Mouse (Mus musculus): ENCODE results near the gene 1110059E24Rik.
"Not testable (repeated sequence)": the region's sequence is repeated elsewhere in the genome, so short reads cannot be mapped to it uniquely, and the experiment has no call there.

1110059E24Rik gene

GRCm38 (mm10) chr19:21624148-21624535 lies 28.6 kb downstream of the 1110059E24Rik start:
- no peak for DNase-seq

- no peak for DNase-seq
Measured at GRCm38 (mm10) chr19:21623410-21624147, 29.2 kb downstream of the 1110059E24Rik start.

DNA sequence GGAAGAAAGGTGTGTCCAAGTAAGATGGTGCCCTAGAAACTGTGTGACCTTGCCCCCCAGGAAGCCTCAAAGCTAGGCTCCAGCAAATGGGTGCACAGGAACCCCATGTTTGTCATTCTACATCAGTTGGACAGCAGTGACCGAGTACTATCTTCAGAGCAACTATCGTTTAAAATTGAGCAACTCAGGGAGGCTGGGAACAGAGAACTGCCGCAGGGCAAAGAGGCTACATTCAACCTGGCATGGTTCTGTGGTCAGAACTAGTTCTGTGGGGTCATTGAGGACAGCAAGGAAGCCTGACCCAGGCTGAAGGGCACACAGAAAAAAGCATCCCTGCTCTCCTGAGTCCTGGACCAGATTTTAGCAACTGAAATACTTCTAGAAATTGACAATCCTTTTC lies 37.0 kb downstream of the 1110059E24Rik start:
- no peak for DNase-seq

DNA sequence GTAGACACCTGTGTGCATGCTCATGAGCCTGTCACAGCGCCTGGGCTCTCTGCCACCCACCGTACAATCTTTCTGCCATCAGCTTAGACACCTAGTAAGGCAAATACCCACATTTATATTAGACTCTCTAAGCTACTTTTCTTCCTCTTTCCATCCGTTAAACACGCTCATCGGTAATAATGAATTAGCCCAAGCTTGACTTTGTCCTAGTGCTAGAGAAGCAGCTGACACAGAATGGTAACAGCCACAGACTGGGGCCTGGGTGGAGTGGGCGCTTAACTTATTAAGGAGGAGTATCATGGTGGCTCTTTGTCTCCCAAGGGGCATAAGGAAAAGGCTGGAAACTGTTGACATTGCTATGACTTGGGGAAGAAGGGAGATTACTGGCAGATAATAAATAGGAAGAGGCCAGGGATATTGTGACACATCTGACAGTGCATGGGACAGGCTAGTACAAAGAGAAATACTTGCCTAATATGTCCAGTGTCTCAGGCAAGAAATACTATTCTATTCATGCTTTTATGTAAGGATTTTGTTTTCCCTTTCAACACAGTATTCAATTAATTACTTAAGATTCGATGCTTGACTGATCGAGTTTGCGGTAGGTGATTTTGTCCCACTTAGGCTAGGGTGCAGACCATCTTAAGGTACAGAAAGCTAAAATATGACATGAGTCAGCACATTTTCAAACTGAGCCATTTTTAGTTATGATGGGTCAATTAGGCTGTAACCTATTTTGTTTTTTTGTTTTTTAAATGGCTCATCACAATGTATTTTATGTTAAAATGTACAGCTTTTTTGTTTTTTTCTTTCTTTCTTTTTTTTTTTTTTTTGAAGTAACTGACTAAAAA lies 40.8 kb downstream of the 1110059E24Rik start:
- no peak for DNase-seq

- DNase-seq = no peak
Measured at GRCm38 (mm10) chr19:21611297-21611696, 41.5 kb downstream of the 1110059E24Rik start.

DNA sequence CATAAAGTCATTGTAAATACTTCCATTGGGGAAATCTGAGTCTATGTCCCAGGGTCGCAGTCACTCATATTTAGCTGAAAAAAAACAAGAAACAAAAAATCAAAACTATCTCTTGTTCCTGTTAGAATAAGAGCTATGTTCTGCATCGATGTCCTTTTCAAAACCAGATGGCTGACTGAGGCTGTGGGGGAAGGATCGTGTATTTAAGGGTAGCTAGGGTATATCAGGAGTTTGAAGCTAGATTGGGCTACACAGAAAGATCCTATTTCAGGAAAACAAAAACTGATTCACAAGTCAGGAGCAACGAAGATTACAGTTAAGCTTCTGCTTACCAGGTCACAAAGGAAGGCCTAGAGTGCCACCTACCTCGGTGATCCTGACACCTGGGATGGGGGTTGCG lies 42.5 kb downstream of the 1110059E24Rik start:
- no peak for DNase-seq

DNA sequence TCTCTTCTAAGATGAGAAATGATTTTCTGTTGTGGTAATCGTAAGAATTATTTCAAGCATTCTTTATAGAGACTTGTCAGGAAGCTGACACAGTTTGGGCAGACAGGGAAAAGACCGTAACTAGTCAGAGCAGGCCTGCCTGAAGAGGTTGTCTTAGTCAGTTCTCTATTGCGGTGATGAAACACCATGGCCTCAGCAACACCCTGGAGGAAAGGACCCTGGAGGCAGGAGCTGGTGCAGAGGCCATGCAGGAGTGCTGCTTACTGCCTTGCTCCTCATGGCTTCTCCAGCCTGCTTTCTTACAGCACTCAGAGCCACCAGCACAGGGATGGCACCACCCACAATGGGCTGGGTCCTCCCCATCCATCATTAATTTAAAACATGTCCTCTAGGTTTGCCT lies 47.5 kb downstream of the 1110059E24Rik start:
- no peak for DNase-seq

- no peak for DNase-seq
Measured at GRCm38 (mm10) chr19:21603836-21604235, 48.9 kb downstream of the 1110059E24Rik start.

DNA sequence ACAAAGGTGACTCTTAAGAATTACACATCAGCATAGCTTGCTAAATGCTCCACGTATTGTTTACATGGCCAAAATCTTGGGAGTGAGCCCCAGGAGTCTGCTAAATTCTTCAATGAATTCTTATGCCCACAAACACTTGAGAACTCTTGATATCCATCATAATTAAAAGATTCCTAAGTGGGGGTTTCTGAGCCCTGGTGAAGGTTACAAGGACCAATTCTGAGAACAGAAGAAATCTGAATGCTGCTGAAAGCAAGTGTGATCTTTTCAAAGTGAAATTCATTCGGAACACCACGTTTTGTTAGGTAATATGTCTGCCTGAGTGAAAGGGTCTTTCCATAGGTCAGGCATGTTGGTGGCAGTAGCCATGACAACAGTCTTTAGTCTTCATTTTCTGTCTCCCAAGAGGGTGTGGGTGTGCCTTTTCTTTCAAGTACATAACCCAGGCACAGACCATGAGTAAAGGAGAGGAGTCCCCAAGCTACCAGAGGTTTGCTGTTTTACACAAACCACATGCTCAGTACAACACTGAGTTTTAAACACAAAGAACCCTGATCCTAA lies 51.2 kb downstream of the 1110059E24Rik start:
- DNase-seq = no peak

- DNase-seq = no peak
Measured at GRCm38 (mm10) chr19:21598659-21599352, 54.0 kb downstream of the 1110059E24Rik start.

GRCm38 (mm10) chr19:21594676-21595075 lies 58.1 kb downstream of the 1110059E24Rik start:
- no peak for DNase-seq

DNA sequence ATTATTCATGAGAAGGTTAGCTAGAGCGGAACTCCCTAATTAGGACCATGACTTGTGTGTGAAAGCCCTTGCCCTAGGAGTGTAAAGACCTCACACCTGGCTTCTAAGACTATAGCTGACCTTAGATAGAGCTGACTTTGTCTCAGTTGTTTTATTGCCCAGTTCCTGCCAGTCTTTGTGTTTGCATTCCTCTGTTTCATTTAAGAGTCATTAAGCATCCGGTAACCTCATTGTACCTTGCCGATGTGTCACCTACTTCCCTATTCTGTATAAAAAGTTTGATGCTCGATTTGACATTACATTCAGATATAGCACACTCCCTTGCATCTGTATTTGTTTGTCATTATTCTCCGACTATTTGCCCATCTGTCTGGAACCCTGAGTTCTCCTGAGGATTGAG lies 60.6 kb downstream of the 1110059E24Rik start:
- DNase-seq = not testable (repeated sequence)

DNA sequence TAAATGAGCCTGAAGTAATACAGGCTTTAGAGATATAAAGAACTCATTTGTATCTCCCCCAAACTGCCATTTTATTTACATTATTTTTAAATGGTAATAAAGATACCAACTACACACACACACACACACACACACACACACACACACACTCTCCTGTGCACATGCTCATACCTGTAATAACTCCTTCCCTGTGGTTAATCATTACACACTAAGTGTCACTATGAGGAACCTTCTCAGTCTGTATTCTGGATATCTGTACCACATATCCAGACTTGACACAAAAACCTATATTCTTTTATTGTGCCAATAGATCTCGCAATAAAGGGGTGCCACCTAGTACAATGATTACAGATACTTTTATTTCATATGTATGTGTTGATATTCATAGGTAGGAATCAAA lies 62.9 kb downstream of the 1110059E24Rik start:
- no peak for DNase-seq

GRCm38 (mm10) chr19:21587593-21587992 lies 65.2 kb downstream of the 1110059E24Rik start:
- DNase-seq = no peak

GRCm38 (mm10) chr19:21586546-21586945 lies 66.2 kb downstream of the 1110059E24Rik start:
- DNase-seq = no peak

DNA sequence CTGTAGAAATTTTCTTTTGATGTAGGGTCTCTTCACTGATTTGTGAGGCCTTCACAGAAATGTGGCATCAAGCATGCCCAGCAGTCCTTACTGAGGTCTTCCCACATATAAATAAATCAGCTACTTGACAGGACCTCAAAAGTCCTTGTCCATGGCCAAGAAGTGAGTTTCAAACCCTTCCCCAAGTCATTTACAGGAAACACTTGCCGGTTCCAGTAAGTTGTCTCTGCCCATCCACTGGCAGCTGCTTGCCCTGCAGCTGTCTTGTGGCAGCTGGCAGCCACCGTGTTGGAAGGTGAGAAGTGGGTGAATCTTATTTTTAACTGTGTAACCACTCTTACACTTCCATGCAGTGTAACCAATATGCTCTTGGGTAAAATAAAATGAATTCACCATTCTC lies 66.9 kb downstream of the 1110059E24Rik start:
- no peak for DNase-seq

DNA sequence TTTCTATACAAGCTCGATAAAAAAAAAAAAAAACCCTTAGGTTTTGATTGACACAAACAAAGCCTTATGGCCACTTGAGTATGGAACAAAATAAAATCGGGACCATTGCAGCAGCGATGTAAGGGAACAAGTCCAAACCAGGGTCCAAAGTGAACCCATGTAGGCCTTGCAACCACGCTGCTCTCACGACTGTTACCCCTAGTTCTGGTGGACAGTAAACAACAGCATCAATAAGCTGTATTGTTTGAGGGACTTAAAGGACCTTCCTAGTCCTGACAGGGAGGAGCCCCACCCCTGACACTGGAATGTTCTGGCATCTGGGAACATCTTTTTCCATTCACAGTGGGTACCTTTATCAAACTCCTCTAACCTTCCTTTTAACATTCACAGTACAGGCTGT lies 68.8 kb downstream of the 1110059E24Rik start:
- DNase-seq = no peak

DNA sequence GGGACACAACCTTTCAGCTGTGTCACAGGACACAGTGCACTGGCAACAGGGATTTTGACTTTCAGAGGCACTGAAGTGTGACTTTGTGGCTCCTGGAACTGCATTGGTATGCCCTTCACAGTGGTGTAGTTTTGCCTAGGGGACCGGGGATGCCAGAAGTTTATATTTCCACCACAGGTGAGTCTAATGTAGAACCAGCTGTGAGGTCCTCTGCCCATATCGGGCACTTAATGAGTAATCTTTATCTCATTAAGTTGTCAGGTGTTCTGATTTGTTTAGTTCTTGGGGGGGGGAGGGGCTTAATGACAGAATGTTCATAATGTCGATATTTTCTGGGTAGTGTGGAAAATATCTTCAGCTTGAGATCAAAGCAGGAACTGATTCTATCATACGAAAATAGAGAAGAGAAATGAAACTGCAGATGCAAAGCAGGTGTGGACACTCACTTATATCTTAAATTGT lies 69.2 kb downstream of the 1110059E24Rik start:
- no peak for DNase-seq

DNA sequence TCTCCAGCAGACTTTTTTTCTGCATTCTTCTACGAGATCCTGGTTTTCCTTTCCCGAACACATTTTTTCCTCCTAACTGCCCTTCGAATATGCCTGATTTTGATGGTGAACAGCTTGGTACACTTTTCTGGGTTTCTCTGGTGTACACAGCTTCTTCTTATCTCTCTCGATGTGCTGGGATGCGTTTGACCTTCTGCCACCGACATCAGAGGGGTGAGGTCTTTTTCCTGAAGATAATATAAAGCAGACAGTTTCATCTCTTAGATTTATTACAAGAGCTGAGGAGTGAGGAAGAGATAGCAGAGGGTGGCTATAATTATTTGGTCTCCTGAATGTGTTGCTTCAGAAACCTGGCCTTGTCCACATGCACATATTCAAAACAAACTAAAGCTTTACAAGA lies 71.4 kb downstream of the 1110059E24Rik start:
- no peak for DNase-seq

- DNase-seq = no peak
Measured at GRCm38 (mm10) chr19:21579896-21580295, 72.9 kb downstream of the 1110059E24Rik start.

- no peak for DNase-seq
Measured at GRCm38 (mm10) chr19:21577443-21577842, 75.3 kb downstream of the 1110059E24Rik start.

DNA sequence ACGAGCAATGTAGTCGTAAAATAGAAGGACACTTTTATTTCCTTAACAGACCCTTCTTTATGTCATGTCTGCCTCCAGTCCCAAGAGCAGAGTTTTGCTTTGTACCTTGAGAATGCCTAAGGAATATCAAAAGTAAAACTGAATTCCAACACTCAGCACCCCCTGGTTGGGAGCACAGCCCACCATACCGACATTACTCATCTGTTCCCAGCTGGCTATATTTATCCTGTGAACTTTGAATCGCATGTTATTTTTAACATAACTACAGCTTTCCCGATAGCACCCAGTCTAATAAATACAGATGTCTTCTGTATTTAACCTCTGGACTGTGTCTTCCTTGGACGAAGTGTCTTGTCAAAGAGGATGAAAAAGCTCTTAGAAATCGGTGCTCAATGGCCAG lies 80.8 kb downstream of the 1110059E24Rik start:
- DNase-seq = no peak

All from right cerebral cortex, adult 18-20 months (tissue).